Mouse (Mus musculus): ENCODE measurements at regions not wholly inside any gene's neighbourhood (a gene's known extent, or its start where the extent isn't known, plus 50 kb on each side); places are given as distances from the start of the nearest gene placed in this dataset.

DNA sequence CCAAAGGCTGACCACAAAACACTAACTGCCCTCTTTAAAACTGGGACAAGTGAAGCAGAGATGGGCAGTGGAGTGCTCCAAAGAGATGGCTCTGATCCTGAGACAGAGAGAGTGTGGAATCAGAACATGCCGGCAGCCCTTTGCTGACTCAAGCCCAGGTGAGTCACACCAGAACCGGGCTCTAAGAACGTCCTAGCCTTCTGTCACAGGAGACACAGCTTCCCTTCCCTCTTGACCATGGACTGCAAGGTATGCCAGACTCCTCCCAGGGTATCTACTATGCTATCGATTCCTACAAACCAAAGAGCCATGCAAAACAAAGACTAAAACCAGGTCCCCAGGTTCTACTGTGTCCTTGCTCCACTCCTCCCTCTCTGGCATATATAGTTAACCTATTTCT is 98.0 kb downstream of the Dhx15 start:
- H3K27ac ChIP-seq (ENCODE audit: control insufficient read depth, insufficient read depth, low read depth, low read length): no peak overlapping the region
- TF ChIP-seq CTCF (IDR thresholded peaks at IDR 0.05; ENCODE audit: control insufficient read depth, insufficient read depth, insufficient replicate concordance, low read depth, low read length): no peak
- no peak for TF ChIP-seq POLR2A (IDR thresholded peaks at IDR 0.05; ENCODE audit: control insufficient read depth, low read depth, low read length)
- peaks cover 2% of the 10 kb centered on the region; the same call in 1 of the 2 replicates for H3K4me1 ChIP-seq (ENCODE audit: control insufficient read depth, insufficient read depth, low read length)
- H3K36me3 ChIP-seq (ENCODE audit: control insufficient read depth, insufficient read depth, low read length): no peaks in the 10 kb centered on the region
- H3K4me3 ChIP-seq (ENCODE audit: control insufficient read depth, low read depth, low read length): no peak overlapping the region
- H3K27me3 ChIP-seq (ENCODE audit: control insufficient read depth, insufficient read depth, low read length): no peaks in the 10 kb centered on the region

DNA sequence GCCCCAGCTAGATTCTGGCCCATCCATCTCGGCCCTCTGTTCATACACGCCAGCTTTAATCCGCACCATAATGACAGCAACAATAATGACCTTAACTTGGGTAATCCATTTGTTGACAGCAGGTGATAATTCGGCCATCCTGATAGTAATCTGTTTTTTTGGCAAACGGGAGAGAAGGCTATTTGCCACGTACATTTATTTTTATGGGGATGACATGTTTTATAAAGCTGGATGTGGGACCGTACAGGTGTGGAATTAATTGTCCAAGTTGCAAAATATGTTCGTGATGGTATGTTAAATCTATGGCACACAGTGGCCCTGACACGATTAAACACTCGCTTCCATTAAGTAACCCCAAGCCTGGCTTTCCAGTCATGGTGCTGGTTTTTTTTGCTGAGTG is 102.2 kb downstream of the Dhx15 start:
- Histone ChIP-seq H3K4me1 (ENCODE audit: control insufficient read depth, insufficient read depth, low read length) (no peaks in the 10 kb centered on the region), H3K27me3 (ENCODE audit: control insufficient read depth, insufficient read depth, low read length) (no peaks in the 10 kb centered on the region), H3K27ac (ENCODE audit: control insufficient read depth, insufficient read depth, low read depth, low read length) (no peak overlapping the region), H3K4me3 (ENCODE audit: control insufficient read depth, low read depth, low read length) (no peak overlapping the region), H3K36me3 (ENCODE audit: control insufficient read depth, insufficient read depth, low read length) (no peaks in the 10 kb centered on the region)
- no peak for TF ChIP-seq POLR2A (IDR thresholded peaks at IDR 0.05; ENCODE audit: control insufficient read depth, low read depth, low read length)
- no peak for TF ChIP-seq CTCF (IDR thresholded peaks at IDR 0.05; ENCODE audit: control insufficient read depth, insufficient read depth, insufficient replicate concordance, low read depth, low read length)

DNA sequence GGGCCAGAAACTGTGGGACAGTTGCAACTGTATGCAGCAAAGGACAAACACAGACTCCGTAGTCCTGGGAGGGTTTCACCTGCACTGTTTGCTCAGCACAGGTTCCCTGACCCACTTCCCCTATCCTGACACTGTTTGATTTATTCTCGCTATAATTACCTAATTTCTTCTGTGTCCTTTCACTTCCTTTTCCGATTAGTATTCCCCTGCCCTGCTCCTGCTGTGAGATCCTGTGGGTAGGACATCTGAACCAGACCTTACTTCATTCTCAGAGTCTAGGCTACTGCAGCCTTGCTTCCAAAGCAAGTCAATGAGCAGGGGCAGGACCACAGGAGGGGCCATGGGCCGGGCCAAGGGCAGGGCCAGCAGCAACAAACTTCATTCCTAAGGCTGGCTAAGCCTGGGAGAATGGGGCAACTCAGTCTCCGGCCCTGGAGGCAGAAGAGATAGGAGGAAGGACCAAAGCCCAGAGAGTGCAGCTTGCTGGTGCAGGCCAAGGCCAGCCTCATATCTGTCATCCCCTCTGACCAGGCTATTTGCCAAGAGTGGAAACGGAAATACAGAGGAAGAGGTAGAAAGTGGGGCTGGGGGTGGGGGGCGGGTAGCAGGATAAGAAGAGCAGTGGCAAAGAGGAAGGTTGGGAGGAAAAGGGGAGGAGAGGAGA is 103.4 kb downstream of the Dhx15 start:
- H3K4me3 ChIP-seq (ENCODE audit: control insufficient read depth, low read depth, low read length): no peak overlapping the region
- H3K36me3 ChIP-seq (ENCODE audit: control insufficient read depth, insufficient read depth, low read length): no peaks in the 10 kb centered on the region

DNA sequence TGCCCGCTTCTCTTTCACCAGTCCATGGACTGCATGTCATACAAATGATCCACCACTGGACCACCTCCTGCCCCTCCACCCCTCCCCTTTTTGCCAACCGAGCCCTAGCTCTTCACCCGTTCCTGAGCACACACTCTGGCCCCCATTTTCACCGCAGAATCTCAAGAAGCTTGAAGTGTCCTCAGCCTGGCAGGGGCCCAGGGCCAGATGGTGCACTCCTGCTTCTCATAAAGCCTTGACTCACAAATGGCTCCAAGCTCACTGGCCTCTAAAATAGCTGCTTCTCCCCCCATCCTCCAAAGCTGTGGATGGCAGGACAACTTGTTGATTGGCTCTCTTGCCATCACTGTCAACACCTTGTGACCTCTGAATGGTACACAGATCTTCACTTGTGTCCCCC is 110.0 kb downstream of the Dhx15 start:
- Histone ChIP-seq H3K4me3 (ENCODE audit: control insufficient read depth, low read depth, low read length) (no peak overlapping the region), H3K4me1 (ENCODE audit: control insufficient read depth, insufficient read depth, low read length) (no peaks in the 10 kb centered on the region), H3K27ac (ENCODE audit: control insufficient read depth, insufficient read depth, low read depth, low read length) (no peak overlapping the region), H3K27me3 (ENCODE audit: control insufficient read depth, insufficient read depth, low read length) (no peaks in the 10 kb centered on the region), H3K36me3 (ENCODE audit: control insufficient read depth, insufficient read depth, low read length) (no peaks in the 10 kb centered on the region)
- TF ChIP-seq POLR2A (IDR thresholded peaks at IDR 0.05; ENCODE audit: control insufficient read depth, low read depth, low read length) (no peak), CTCF (IDR thresholded peaks at IDR 0.05; ENCODE audit: control insufficient read depth, insufficient read depth, insufficient replicate concordance, low read depth, low read length) (no peak)

More for the DNA sequence above, 103.4 kb downstream of the Dhx15 start:
- Histone ChIP-seq H3K27me3 (ENCODE audit: control insufficient read depth, insufficient read depth, low read length) (no peaks in the 10 kb centered on the region), H3K4me1 (ENCODE audit: control insufficient read depth, insufficient read depth, low read length) (no peaks in the 10 kb centered on the region), H3K27ac (ENCODE audit: control insufficient read depth, insufficient read depth, low read depth, low read length) (no peak overlapping the region)
- TF ChIP-seq POLR2A (IDR thresholded peaks at IDR 0.05; ENCODE audit: control insufficient read depth, low read depth, low read length): no peak
- no peak for TF ChIP-seq CTCF (IDR thresholded peaks at IDR 0.05; ENCODE audit: control insufficient read depth, insufficient read depth, insufficient replicate concordance, low read depth, low read length)

DNA sequence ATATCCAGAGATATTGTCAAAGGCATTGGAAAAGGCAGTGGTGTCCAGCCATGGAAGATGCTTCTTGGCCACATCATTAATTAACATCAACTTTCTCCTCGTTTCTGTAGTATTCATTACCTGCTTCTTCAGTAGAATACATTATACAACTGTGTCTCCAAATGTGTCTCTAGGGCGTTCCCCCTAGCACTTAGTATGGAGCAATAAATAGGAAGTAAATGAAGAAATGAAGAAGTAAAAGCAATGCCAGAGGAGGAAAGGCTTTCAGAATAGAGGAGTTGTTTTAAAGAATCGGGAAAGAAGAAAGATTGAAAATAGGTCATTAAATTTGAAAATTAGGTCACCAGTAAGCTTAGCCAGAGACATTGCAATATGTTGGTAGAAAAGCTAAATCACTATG is 112.6 kb downstream of the Dhx15 start:
- H3K27me3 ChIP-seq (ENCODE audit: control insufficient read depth, insufficient read depth, low read length): no peaks in the 10 kb centered on the region
- H3K4me1 ChIP-seq (ENCODE audit: control insufficient read depth, insufficient read depth, low read length): no peaks in the 10 kb centered on the region
- no peak overlapping the region for H3K4me3 ChIP-seq (ENCODE audit: control insufficient read depth, low read depth, low read length)
- no peak overlapping the region for H3K27ac ChIP-seq (ENCODE audit: control insufficient read depth, insufficient read depth, low read depth, low read length)
- no peaks in the 10 kb centered on the region for H3K36me3 ChIP-seq (ENCODE audit: control insufficient read depth, insufficient read depth, low read length)
- TF ChIP-seq POLR2A (IDR thresholded peaks at IDR 0.05; ENCODE audit: control insufficient read depth, low read depth, low read length) (no peak), CTCF (IDR thresholded peaks at IDR 0.05; ENCODE audit: control insufficient read depth, insufficient read depth, insufficient replicate concordance, low read depth, low read length) (no peak)

DNA sequence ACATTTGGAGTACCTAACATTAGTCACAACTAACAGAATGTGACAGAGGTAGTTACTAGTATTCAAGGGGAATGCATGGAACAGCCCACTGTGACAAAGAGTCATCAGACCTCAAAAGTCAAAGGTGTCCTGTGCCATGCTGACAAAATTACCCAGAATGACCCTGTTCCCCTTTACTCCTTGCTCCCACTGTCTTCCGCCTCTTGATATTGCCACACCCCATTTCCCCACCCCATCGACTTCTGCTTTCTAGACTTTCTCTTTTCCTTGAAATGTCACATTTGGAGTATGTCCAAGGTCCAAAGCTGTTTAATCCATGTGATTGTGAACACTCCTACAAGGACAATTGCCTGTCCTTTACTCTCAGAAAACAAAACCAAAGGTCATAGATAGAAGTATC is 115.2 kb downstream of the Dhx15 start:
- TF ChIP-seq CTCF (IDR thresholded peaks at IDR 0.05; ENCODE audit: control insufficient read depth, insufficient read depth, insufficient replicate concordance, low read depth, low read length): no peak
- no peak for TF ChIP-seq POLR2A (IDR thresholded peaks at IDR 0.05; ENCODE audit: control insufficient read depth, low read depth, low read length)

DNA sequence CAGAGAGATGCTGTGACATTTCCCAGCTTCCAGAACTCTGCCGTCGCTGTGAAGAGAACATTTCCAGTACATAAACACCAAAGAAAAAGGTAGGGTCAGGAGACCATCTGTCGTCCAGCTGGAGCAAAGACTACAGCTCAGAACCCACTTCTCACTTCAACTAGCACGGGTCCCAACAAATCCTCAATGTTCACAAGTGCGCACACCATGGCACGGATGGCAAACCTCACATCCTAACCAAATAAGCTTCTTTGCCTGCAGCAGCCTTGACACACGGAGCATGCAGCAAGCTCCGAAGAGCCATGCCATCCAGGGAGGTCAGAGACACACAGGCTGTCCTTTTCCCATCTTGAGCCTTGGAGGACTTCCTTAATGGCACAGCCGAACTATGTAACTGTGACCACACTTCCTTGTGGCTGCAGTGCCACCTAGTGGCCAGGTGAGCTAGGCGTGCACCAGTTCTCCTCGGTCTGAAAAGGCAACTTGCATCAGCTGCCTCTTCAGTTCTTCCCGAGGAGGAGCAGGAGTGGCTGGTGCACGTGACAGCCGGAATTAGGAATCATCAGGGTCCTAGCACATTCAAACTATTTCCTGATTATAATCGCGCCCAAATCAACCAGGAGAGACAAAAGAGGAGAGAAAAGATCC is 125.4 kb downstream of the Dhx15 start:
- Histone ChIP-seq H3K36me3 (ENCODE audit: control insufficient read depth, insufficient read depth, low read length) (no peaks in the 10 kb centered on the region), H3K27me3 (ENCODE audit: control insufficient read depth, insufficient read depth, low read length) (no peaks in the 10 kb centered on the region)

More for the DNA sequence above, 115.2 kb downstream of the Dhx15 start:
- no peaks in the 10 kb centered on the region for H3K27me3 ChIP-seq (ENCODE audit: control insufficient read depth, insufficient read depth, low read length)
- no peak overlapping the region for H3K27ac ChIP-seq (ENCODE audit: control insufficient read depth, insufficient read depth, low read depth, low read length)
- no peaks in the 10 kb centered on the region for H3K4me1 ChIP-seq (ENCODE audit: control insufficient read depth, insufficient read depth, low read length)
- H3K4me3 ChIP-seq (ENCODE audit: control insufficient read depth, low read depth, low read length): no peak overlapping the region
- H3K36me3 ChIP-seq (ENCODE audit: control insufficient read depth, insufficient read depth, low read length): no peaks in the 10 kb centered on the region

More for the DNA sequence above, 125.4 kb downstream of the Dhx15 start:
- H3K27ac ChIP-seq (ENCODE audit: control insufficient read depth, insufficient read depth, low read depth, low read length): no peak overlapping the region
- peaks cover 5% of the 10 kb centered on the region for H3K4me1 ChIP-seq (ENCODE audit: control insufficient read depth, insufficient read depth, low read length)
- H3K4me3 ChIP-seq (ENCODE audit: control insufficient read depth, low read depth, low read length): no peak overlapping the region; the same call in 1 of the 2 replicates
- TF ChIP-seq POLR2A (IDR thresholded peaks at IDR 0.05; ENCODE audit: control insufficient read depth, low read depth, low read length) (no peak), CTCF (IDR thresholded peaks at IDR 0.05; ENCODE audit: control insufficient read depth, insufficient read depth, insufficient replicate concordance, low read depth, low read length) (peak; percentile 98)
